Mouse (Mus musculus) kidney, embryonic 16.5 days (tissue): Measurements from ENCODE around the gene Clcn1. TPM values are rescaled to one million over a fixed set of nuclear protein-coding genes. Genes with fewer than 3 reads are reported as not detected.

Experiments
- ATAC-seq: fragments of 200-750 bp; cut with Nextera tagmentation; 2 replicates; pipeline ENCODE4 v1.8.0; 2017; ENCODE audit warnings: moderate TSS enrichment; ENCODE audit not compliant: low FRiP score, low TSS enrichment
- H3K27ac ChIP-seq: fragments of 300-500 bp; sonication (generic); 2 replicates; pipeline ENCODE4 v1.5.1; 2014; ENCODE audit warnings: low read length
- H3K27me3 ChIP-seq: fragments of 300-500 bp; sonication (generic); 2 replicates; pipeline ENCODE4 v1.6.1; 2014; ENCODE audit warnings: low read length, control low read depth, mixed read lengths; ENCODE audit not compliant: insufficient read depth
- H3K36me3 ChIP-seq: fragments of 300-500 bp; sonication (generic); 2 replicates; pipeline ENCODE4 v1.6.1; 2014; ENCODE audit warnings: low read length, control low read depth, mixed read lengths; ENCODE audit not compliant: insufficient read depth
- H3K4me1 ChIP-seq: fragments of 300-500 bp; sonication (generic); 2 replicates; pipeline ENCODE4 v1.6.1; 2014; ENCODE audit warnings: low read length, control low read depth, mixed read lengths; ENCODE audit not compliant: insufficient read depth
- H3K4me2 ChIP-seq: fragments of 300-500 bp; sonication (generic); replicated peaks from 2 replicates; pipeline ENCODE4 v1.6.1; 2014; ENCODE audit warnings: low read depth, low read length
- H3K4me3 ChIP-seq: fragments of 300-500 bp; sonication (generic); 2 replicates; pipeline ENCODE4 v1.5.1; 2014; ENCODE audit warnings: mild to moderate bottlenecking, low read length
- H3K9ac ChIP-seq: fragments of 300-500 bp; sonication (generic); replicated peaks from 2 replicates; pipeline ENCODE4 v1.6.1; 2014; ENCODE audit warnings: low read length
- H3K9me3 ChIP-seq: fragments of 300-500 bp; sonication (generic); 2 replicates; pipeline ENCODE4 v1.6.1; 2016; ENCODE audit warnings: low read length, control low read depth
- WGBS: fragments of 180-500 bp; shearing (Covaris S2); extraction: QIAGEN DNeasy Blood & Tissue Kit; methylation state at CpG from one replicate; pipeline ENCODE4 v1.1.7; 2014; 5-methylcytosine and 5-hydroxymethylcytosine counted together
- polyA plus RNA-seq: library from polyadenylated mRNA; unstranded; fragments of >200 nt; fragmentation: Nextera tagmentation; extraction: Ambion mirVana; gene quantifications from 2 replicates; pipeline ENCODE4 v1.2.1, GENCODE M21; 2015

The Clcn1 gene
- polyA plus RNA-seq, 1 experiment from 2014 or later = 0.29 TPM

- peaks cover 38% of the 10 kb centered on the region for H3K4me1 ChIP-seq
- WGBS = 89% methylated on average over 6 of the region's 6 CpGs
- H3K4me2 ChIP-seq = no peak overlapping the region
- no peak for ATAC-seq
- no peaks in the 10 kb centered on the region for H3K9me3 ChIP-seq
- H3K9ac ChIP-seq = no peak overlapping the region
- H3K36me3 ChIP-seq = peaks cover 56% of the 10 kb centered on the region
- no peaks in the 10 kb centered on the region for H3K27me3 ChIP-seq
- no peak overlapping the region for H3K27ac ChIP-seq
- no peak overlapping the region for H3K4me3 ChIP-seq
Measured at GRCm38 (mm10) chr6:42355366-42355765, 68.9 kb downstream of the Clcn1 start.

GRCm38 (mm10) chr6:42355794-42356600 is 69.5 kb downstream of the Clcn1 start:
- 88% methylated on average over 13 of the region's 13 CpGs for WGBS
- Histone ChIP-seq H3K27me3 (no peaks in the 10 kb centered on the region), H3K4me1 (peaks cover 34% of the 10 kb centered on the region), H3K9ac (no peak overlapping the region), H3K36me3 (peaks cover 62% of the 10 kb centered on the region), H3K27ac (no peak overlapping the region), H3K9me3 (no peaks in the 10 kb centered on the region), H3K4me2 (no peak overlapping the region), H3K4me3 (no peak overlapping the region)
- ATAC-seq = no peak

GRCm38 (mm10) chr6:42356913-42357312 is 70.4 kb downstream of the Clcn1 start:
- H3K4me3 ChIP-seq = no peak overlapping the region
- WGBS = 95% methylated on average over 5 of the region's 5 CpGs
- H3K4me2 ChIP-seq = no peak overlapping the region
- H3K27me3 ChIP-seq = no peaks in the 10 kb centered on the region
- H3K36me3 ChIP-seq = peaks cover 59% of the 10 kb centered on the region
- ATAC-seq = no peak
- H3K27ac ChIP-seq = no peak overlapping the region
- peaks cover 25% of the 10 kb centered on the region for H3K4me1 ChIP-seq
- no peaks in the 10 kb centered on the region for H3K9me3 ChIP-seq
- no peak overlapping the region for H3K9ac ChIP-seq

GRCm38 (mm10) chr6:42357901-42358300 is 71.4 kb downstream of the Clcn1 start:
- H3K4me3 ChIP-seq = no peak overlapping the region
- ATAC-seq = no peak
- H3K9me3 ChIP-seq = no peaks in the 10 kb centered on the region
- H3K27ac ChIP-seq = no peak overlapping the region
- peaks cover 58% of the 10 kb centered on the region for H3K36me3 ChIP-seq
- WGBS = 44% methylated on average over 6 of the region's 6 CpGs
- no peaks in the 10 kb centered on the region for H3K27me3 ChIP-seq
- peaks cover 15% of the 10 kb centered on the region for H3K4me1 ChIP-seq
- H3K4me2 ChIP-seq = no peak overlapping the region
- H3K9ac ChIP-seq = no peak overlapping the region

GRCm38 (mm10) chr6:42358901-42359300 is 72.4 kb downstream of the Clcn1 start:
- Histone ChIP-seq H3K9ac (no peak overlapping the region), H3K4me3 (no peak overlapping the region), H3K9me3 (no peaks in the 10 kb centered on the region), H3K4me1 (peaks cover 6% of the 10 kb centered on the region), H3K4me2 (no peak overlapping the region), H3K27ac (no peak overlapping the region), H3K27me3 (no peaks in the 10 kb centered on the region), H3K36me3 (peaks cover 53% of the 10 kb centered on the region)
- WGBS = 93% methylated on average over 12 of the region's 12 CpGs
- no peak for ATAC-seq

- no peak for ATAC-seq
- Histone ChIP-seq H3K36me3 (peaks cover 53% of the 10 kb centered on the region), H3K4me1 (no peaks in the 10 kb centered on the region), H3K4me3 (no peak overlapping the region), H3K27me3 (no peaks in the 10 kb centered on the region), H3K27ac (no peak overlapping the region), H3K9ac (no peak overlapping the region), H3K4me2 (no peak overlapping the region), H3K9me3 (no peaks in the 10 kb centered on the region)
- 66% methylated on average over 9 of the region's 9 CpGs for WGBS
Measured at GRCm38 (mm10) chr6:42359364-42360147, 73.1 kb downstream of the Clcn1 start.

- no peak overlapping the region for H3K9ac ChIP-seq
- H3K27ac ChIP-seq = no peak overlapping the region
- peaks cover 53% of the 10 kb centered on the region for H3K36me3 ChIP-seq
Measured at GRCm38 (mm10) chr6:42360231-42360840, 73.9 kb downstream of the Clcn1 start.

GRCm38 (mm10) chr6:42361041-42361895 is 74.8 kb downstream of the Clcn1 start:
- Histone ChIP-seq H3K4me3 (no peak overlapping the region), H3K9ac (no peak overlapping the region), H3K4me2 (no peak overlapping the region), H3K9me3 (no peaks in the 10 kb centered on the region), H3K27me3 (no peaks in the 10 kb centered on the region), H3K4me1 (no peaks in the 10 kb centered on the region), H3K27ac (no peak overlapping the region), H3K36me3 (peaks cover 44% of the 10 kb centered on the region)
- ATAC-seq = no peak
- WGBS = 87% methylated on average over 13 of the region's 13 CpGs

More at GRCm38 (mm10) chr6:42360231-42360840, 73.9 kb downstream of the Clcn1 start:
- Histone ChIP-seq H3K4me3 (no peak overlapping the region), H3K4me1 (no peaks in the 10 kb centered on the region), H3K27me3 (no peaks in the 10 kb centered on the region), H3K4me2 (no peak overlapping the region), H3K9me3 (no peaks in the 10 kb centered on the region)
- ATAC-seq = no peak
- 93% methylated on average over 6 of the region's 6 CpGs for WGBS

- H3K9ac ChIP-seq = no peak overlapping the region
- no peak overlapping the region for H3K27ac ChIP-seq
- 75% methylated on average over 1 of the region's 1 CpGs for WGBS
- no peaks in the 10 kb centered on the region for H3K9me3 ChIP-seq
- no peaks in the 10 kb centered on the region for H3K27me3 ChIP-seq
- H3K4me2 ChIP-seq = no peak overlapping the region
- no peaks in the 10 kb centered on the region for H3K4me1 ChIP-seq
- no peak for ATAC-seq
- H3K4me3 ChIP-seq = no peak overlapping the region
- peaks cover 36% of the 10 kb centered on the region for H3K36me3 ChIP-seq
Measured at GRCm38 (mm10) chr6:42362074-42362473, 75.6 kb downstream of the Clcn1 start.
